Mouse (Mus musculus): ENCODE data around the gene Trpc7. TPM values are rescaled to one million over a fixed set of nuclear protein-coding genes. Genes with fewer than 3 reads are reported as not detected.
A peak's percentile ranks its signal among the peaks of the same experiment; 100 is the strongest.

Trpc7 gene
- total RNA-seq, 4 experiments from 2014 or later = 1.7 to 3.0 (median 2.3) TPM

DNA sequence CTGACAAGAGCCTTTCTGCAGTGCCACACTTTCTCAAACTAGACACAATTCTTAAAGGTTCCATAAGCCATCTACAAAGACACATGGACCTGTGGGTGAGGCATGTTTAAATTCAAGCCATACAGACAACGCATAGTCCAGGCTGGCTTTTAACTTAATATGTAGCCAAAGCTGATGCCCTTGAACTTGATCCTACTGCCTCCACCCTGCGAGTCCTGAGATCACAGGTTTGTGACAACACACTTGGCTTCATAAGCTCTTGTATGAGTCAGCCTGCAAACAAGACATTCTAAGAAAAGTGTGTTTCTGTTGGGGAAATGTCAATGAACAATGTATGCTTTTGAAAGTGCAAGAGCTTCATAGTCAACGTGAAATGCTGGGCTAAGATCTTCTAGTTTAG is 102.9 kb downstream of the Trpc7 start:
- DNase-seq (ENCODE audit: low spot score in 2 of 2) = no peak

DNA sequence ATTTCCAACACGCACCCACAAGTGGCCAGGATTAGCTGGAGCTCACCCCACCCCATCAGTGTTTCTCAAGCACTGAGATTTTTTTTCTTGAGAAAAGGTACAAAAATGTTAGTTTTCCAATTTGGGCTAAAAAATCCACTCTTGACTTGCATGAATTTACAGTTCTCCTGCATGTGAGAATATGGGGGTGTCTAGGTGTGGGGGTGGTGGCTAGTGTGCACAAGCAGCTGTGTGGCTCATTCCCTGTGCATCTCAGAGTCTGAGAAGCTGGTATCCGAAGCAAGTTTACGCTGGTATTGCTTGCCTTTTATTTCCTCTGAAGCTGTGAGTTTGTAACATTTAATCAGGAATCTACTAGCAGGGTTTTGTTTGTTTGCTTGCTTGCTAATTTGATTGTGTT is 105.1 kb downstream of the Trpc7 start:
- DNase-seq (ENCODE audit: low spot score in 2 of 2) = no peak

- DNase-seq (ENCODE audit: low spot score in 2 of 2) = peak in 1 of 2 experiments; percentile 43
These were observed 113.2 kb downstream of the Trpc7 start for GRCm38 (mm10) chr13:56782621-56783020.

- DNase-seq (ENCODE audit: low spot score in 2 of 2) = no peak
These were observed 114.1 kb downstream of the Trpc7 start for GRCm38 (mm10) chr13:56781697-56782096.

GRCm38 (mm10) chr13:56780746-56781469 is 114.9 kb downstream of the Trpc7 start:
- no peak for DNase-seq (ENCODE audit: low spot score in 2 of 2)

DNA sequence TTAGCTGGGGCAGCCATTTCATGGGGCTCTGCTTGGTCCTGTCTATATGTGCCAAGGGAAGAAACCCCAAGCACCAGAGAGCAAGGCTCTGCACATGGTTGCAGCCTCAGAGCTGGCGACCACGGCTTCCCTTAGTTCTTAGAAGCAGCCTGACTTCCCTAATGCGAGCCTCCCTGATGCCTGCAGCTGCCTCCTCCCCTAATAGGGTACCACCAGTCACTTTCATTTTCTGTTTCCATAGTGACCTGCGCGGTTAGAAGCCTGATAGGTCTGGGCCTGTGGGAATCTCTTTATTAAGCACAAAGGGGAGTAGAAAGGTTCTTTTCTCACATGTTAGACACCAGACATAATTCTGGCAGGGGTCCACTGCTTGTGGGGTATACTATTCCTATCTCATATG is 121.5 kb downstream of the Trpc7 start:
- no peak for DNase-seq (ENCODE audit: low spot score in 2 of 2)

DNA sequence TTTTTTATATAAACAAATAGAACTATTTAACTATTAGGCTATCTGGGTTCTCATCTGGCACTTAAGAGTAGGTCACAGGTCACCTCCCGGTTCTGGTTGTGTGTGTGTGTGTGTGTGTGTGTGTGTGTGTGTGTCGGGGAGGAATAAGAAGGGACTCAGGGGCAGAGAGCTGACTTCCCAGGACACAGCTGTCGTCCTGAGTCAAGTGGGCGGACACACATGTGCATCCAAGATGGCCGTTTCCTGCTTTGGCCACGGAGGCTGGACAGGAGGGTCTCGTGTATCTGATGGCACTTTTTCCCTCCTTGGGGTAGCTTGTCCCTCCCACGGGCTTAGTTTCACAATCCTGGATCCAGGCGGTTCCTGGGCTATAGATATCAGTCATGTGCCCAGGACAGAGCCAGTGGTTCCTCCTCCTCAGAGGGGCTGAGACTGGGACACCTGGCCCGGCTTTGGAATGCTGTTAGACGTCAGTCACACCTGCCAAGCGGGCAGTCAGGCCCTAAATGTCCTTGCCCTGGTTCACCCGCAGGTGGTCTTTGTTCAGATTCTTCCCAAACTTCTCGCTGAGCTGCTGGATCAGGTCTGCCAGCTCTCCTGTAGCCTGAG is 122.4 kb downstream of the Trpc7 start:
- no peak for DNase-seq (ENCODE audit: low spot score in 2 of 2)

DNA sequence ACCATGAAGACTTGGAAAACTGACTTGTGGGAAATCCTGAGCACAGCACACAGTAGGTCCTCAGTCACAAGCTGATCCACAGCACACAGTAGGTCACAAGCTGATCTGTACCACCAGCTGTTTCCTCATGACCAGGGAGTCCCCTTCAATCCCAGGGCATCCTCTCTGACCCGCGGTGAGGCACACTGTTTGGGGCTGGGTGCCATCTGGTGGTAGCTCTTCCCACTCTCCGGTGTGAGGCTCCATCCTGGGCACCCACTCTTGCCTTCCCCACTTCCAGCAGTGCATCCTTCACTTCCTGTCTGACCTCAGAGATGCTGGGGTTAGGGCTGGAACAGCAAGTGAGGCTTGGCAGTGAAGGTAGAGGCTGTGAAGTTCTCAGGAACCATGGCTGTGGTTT is 123.2 kb downstream of the Trpc7 start:
- no peak for DNase-seq (ENCODE audit: low spot score in 2 of 2)

DNA sequence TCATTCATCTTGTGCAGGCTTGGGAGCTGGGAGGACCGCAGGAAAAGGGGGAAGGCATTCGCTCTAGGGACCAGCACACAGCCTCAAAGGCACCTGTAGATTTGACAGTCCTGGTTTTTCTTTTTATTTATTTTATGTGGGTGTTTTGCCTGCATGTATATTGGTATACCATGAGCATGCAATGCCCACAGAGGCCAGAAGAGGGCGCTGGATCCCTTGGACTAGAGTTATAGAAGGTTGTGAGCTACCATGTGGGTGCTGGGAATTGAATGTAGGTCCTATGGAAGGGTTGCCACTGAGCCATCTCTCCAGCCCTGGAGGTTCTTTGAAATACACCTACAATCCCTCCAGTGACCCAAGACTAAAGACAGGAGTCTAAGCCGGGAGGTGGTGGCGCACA is 125.0 kb downstream of the Trpc7 start:
- DNase-seq (ENCODE audit: low spot score in 2 of 2) = no peak

GRCm38 (mm10) chr13:56770136-56770578 is 125.6 kb downstream of the Trpc7 start:
- peak in 1 of 2 experiments; percentile 46 for DNase-seq (ENCODE audit: low spot score in 2 of 2)

DNA sequence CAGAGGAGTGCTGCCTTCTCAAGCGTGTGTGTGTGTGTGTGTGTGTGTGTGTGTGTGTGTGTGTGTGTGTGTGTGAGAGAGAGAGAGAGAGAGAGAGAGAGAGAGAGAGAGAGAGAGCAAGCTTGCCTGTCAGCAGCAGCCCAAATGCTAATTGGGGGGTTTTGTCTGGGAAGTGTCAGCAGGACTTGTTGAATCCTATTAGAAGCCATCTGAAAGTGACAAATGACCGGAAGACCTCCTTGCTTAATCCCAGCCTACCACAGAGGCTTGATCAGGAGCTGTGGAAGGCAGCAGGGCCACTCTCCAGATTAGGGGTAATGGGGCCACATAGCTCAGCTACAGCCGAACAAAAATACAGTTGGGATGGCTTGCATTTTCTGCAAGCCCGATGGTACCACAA is 126.4 kb downstream of the Trpc7 start:
- no peak for DNase-seq (ENCODE audit: low spot score in 2 of 2)

- DNase-seq (ENCODE audit: low spot score in 2 of 2) = peak in 1 of 2 experiments; percentile 29
These were observed 129.6 kb downstream of the Trpc7 start for GRCm38 (mm10) chr13:56766211-56766610.

- no peak for DNase-seq (ENCODE audit: low spot score in 2 of 2)
These were observed 130.3 kb downstream of the Trpc7 start for GRCm38 (mm10) chr13:56765284-56766032.

DNA sequence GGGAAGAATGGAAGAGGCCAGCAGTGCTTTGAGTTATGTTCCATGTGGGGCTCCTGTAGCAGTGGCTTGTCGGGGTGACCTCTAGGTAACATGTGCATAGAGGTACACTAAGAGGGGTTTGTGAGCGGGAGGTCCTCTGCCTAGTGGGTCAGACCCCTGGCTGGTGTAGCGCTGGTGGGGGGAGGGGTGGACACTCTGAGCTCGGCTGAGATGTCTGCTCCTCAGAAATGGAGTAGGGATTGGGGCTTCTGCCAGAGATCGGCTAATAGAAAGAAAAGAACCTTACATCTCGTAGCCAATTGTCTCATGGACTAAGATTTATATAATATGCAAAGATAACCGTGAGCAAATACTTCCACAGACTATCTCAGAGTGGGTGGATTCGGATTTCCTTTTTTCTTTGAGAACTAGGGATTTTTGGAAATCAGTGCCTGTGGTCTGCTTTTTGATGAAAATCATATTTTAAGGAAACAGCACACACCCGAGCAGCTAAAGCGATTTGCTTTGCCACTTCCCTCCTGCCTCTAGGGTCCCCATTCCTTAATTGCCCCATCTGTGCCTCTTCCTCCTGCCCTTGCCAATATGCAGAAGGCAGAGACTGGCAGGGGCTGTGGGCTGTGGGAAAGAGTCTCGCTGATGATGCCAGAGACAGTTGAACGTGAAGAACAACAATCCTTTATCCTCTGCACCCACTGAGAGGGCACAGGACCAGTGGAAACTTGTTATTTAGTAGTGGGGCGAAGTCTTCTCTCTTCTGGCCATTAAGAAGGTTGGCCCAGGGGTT is 133.2 kb downstream of the Trpc7 start:
- DNase-seq (ENCODE audit: low spot score in 2 of 2) = no peak

DNA sequence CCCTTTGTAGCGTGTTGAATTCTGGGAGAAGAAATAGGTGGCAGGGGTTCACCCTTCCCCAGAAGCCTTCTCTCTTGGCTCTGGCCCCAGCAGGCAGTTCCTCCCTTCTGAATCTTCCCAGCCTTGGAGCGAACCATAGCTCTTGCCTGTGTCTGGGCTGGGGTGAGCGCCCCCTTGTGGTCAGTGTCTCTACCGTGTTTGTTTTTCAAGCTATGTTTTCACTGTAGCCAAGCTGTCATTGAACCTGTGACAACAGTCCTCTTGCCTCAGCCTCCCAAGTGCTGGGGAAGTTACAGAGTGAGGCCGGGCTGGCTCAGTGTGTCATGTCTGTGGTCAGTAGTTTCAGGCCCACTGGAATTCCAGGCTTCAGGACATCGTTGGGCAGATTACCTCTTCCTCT is 137.3 kb downstream of the Trpc7 start:
- peak in 1 of 2 experiments; percentile 75 for DNase-seq (ENCODE audit: low spot score in 2 of 2)

DNA sequence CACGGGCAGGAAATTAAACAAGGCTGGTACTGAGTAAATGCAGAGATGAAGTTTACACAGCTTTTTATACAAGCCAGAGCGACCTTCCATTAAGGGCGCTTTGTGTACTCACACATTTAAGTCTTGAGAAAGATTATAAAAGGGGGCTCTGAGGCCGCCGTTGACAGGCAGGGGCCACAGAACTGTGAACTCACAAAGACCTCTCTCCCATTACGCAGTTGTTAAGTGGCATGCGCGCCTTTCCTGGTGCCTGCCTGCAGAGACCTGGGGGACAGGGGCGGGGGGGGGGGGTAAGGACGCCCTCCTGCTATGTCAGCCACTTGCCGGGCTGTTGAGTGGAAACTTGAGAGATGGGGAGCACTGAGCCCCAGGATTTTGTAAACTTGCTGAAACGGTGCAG is 138.6 kb downstream of the Trpc7 start:
- DNase-seq (ENCODE audit: low spot score in 2 of 2) = no peak

DNA sequence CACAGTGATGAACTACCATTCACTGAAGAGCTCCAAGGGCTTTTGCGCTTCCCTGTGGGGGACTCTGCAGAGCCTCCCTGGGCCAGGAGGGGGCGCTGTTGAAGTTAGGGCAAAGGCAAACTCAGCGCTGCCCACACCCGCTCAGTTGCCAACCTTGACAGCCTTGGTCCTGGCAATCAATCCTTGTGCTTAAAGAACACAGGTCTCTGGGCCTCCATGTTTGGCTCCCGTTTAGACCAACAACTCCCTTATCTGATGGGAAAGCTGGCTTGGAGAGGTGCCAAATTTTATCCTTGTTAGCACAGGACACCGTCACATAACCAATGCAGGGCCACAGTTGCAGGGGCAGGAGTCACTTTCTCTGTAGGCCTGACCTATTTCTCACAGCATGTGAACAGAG is 139.9 kb downstream of the Trpc7 start:
- DNase-seq (ENCODE audit: low spot score in 2 of 2) = no peak

- DNase-seq (ENCODE audit: low spot score in 2 of 2) = no peak
These were observed 142.4 kb downstream of the Trpc7 start, which contains the start of gene Gm45623 for GRCm38 (mm10) chr13:56753192-56753951. Gene Gm45623, minus strand, starts transcription at chr13:56753827.

DNA sequence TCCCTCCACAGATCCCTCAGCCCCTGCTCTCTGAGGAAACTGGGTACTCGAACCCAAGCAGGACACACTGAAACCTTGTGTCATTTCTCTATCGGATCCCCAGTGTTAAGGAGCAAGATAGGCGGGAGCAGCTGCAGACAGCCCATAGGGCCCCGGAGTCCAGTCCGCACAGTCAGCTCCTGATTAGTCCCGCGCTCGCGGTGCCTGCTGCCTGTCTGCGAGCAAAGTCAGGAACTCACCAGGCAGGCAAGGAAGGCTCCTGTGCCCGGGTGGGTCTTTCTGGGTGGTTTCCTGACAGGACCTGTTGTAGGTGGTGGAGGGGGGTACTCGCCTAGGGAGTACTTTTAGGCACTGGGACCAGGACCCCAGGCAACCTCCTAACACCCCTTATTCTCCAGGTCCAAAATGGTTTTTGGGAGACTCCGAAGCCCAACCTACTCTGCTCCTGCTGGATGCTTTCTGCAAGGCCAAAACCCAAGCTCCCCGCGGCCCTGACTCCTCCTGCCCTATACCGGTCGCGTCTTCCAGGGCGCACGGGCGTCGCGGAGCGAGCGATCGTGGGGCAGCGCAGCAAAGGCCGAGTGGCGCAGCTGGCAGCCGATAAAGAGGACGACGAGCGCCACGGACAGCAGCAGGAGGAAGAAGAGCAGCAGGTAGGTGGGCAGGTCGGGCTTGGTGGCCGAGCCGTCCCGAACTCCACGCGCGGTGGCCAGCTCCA is 143.2 kb downstream of the Trpc7 start:
- DNase-seq (ENCODE audit: low spot score in 2 of 2) = no peak

- DNase-seq (ENCODE audit: low spot score in 2 of 2) = no peak
These were observed 144.0 kb downstream of the Trpc7 start for GRCm38 (mm10) chr13:56751774-56752173.
